9 mouse cellular contexts compared by ENCODE assay signal in the genomic region with DNA sequence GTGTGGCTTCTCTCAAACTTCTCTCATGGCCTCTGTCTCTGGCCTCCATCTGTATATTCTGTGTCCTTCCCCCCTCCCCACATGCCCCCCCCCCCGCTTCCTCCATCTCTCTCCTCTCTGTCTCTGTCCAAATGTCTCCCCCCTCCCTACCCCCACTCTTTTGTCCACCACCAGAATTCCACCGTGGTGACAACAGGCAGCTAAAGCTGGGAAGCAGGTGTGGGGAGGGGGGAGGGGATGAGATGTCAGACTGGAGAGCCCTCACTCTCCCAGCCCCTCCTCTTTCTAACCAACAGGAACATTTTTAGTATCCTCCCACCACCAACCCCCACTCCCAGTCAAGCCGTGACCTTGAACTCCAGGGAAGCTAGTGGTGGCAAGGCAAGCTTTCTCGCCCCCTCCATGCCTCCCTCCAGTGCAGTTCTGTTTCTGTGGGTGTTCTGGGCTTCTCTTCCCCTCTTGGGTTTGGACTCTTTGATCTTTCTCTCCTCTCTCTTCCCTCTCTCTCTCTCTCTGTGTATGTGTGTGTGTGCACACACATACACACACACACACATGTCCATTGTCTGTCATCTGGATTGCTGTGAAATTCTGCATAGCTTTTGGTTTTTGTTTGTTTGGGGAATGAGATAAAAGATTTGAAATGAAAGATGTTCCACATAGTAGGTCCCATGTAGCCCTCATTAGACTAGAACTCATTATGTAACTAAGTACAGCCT. TPM values are rescaled to one million over a fixed set of nuclear protein-coding genes. Genes with fewer than 3 reads are reported as not detected.
A peak's percentile ranks its signal among the peaks of the same experiment; 100 is the strongest.
DNase-seq lines count a peak whose midpoint lies in the region; ATAC-seq and TF ChIP-seq lines count a peak whose summit lies in the region.
"Had no signal": no experiment of that assay in that cellular context is flagged by ENCODE, and none has a peak within 500 bp of the region (broad histone marks: within the 10 kb centered on the region; RNA-seq: fewer than 3 reads in every experiment).

A gene (minus strand): TSS at position 51 of the 719 bp plus-strand sequence.

- H3K4me3 ChIP-seq in lung, embryonic 16.5 days (ENCODE audit: low read length), result no peak within 1 kb of the TSS
- no peak within 1 kb of the TSS for H3K4me3 ChIP-seq in embryonic facial prominence, embryonic 13.5 days
- H3K4me3 ChIP-seq in heart, embryonic 16.5 days (ENCODE audit: low read length), result no peak within 1 kb of the TSS
- no peak within 1 kb of the TSS for H3K4me3 ChIP-seq in left cerebral cortex, adult 2 months
- H3K4me3 ChIP-seq: hindbrain, embryonic 15.5 days had no signal

- no peak within 1 kb of the TSS; the same call in 1 of the 2 replicates for H3K9ac ChIP-seq in lung, embryonic 16.5 days (ENCODE audit: low read length)
- H3K9ac ChIP-seq in embryonic facial prominence, embryonic 13.5 days, result no peak within 1 kb of the TSS
- peak within 1 kb of the TSS; percentile 69 for H3K9ac ChIP-seq in heart, embryonic 16.5 days (ENCODE audit: low read length)
- H3K9ac ChIP-seq: hindbrain, embryonic 15.5 days had no signal

- 32% methylated on average over 3 of the region's 4 CpGs for WGBS in lung, embryonic 16.5 days
- 21% methylated on average over 4 of the region's 4 CpGs for WGBS in embryonic facial prominence, embryonic 13.5 days
- WGBS in heart, embryonic 16.5 days, result 16% methylated on average over 4 of the region's 4 CpGs

- ATAC-seq in lung, embryonic 16.5 days (ENCODE audit: low read depth), result 0 out of 2 replicates have a peak, but pooled peaks have one; percentile 13
- no peak for ATAC-seq in embryonic facial prominence, embryonic 13.5 days (ENCODE audit: insufficient number of reproducible peaks, insufficient read depth, low FRiP score, low TSS enrichment, low read depth)
- peak; percentile 59 for ATAC-seq in heart, embryonic 16.5 days (replicated peaks; ENCODE audit: extremely low read depth, insufficient read depth, low FRiP score)

- DNase-seq in lung, postnatal 14 days, result no peak
- DNase-seq in retina, embryonic 14.5 days (ENCODE audit: low spot score), result peak; percentile 26
- DNase-seq in left cerebral cortex, adult 2 months (ENCODE audit: extremely low spot score in 1 of 2, low spot score in 2 of 2), result no peak
- DNase-seq in urinary bladder, postnatal 36 days (ENCODE audit: low spot score in 2 of 2), result no peak
- no peak for DNase-seq in cerebellum, postnatal 25 days

- peaks cover 20% of the 10 kb centered on the region for H3K4me1 ChIP-seq in lung, embryonic 16.5 days (replicated peaks; ENCODE audit: control insufficient read depth, insufficient read depth, low read length)
- H3K4me1 ChIP-seq in embryonic facial prominence, embryonic 13.5 days, result peaks cover 33% of the 10 kb centered on the region
- H3K4me1 ChIP-seq in heart, embryonic 16.5 days (ENCODE audit: control insufficient read depth, insufficient read depth, low read length), result peaks cover 53% of the 10 kb centered on the region

- no peaks in the 10 kb centered on the region for H3K36me3 ChIP-seq in lung, embryonic 16.5 days (ENCODE audit: control insufficient read depth, insufficient read depth, low read length)
- no peaks in the 10 kb centered on the region for H3K36me3 ChIP-seq in embryonic facial prominence, embryonic 13.5 days
- H3K36me3 ChIP-seq in heart, embryonic 16.5 days (ENCODE audit: control insufficient read depth, insufficient read depth), result peaks cover 12% of the 10 kb centered on the region
- H3K36me3 ChIP-seq: hindbrain, embryonic 15.5 days had no signal

- no peak within 1 kb of the TSS for H3K27ac ChIP-seq in lung, embryonic 16.5 days (ENCODE audit: low read length)
- H3K27ac ChIP-seq in embryonic facial prominence, embryonic 13.5 days, result no peak within 1 kb of the TSS
- peak within 1 kb of the TSS; percentile 94 for H3K27ac ChIP-seq in heart, embryonic 16.5 days (ENCODE audit: low read length)
- H3K27ac ChIP-seq in left cerebral cortex, adult 2 months, result no peak within 1 kb of the TSS
- H3K27ac ChIP-seq: hindbrain, embryonic 15.5 days had no signal

- no peaks in the 10 kb centered on the region for H3K9me3 ChIP-seq in lung, embryonic 16.5 days (ENCODE audit: control insufficient read depth, low read length)
- H3K9me3 ChIP-seq in embryonic facial prominence, embryonic 13.5 days, result no peaks in the 10 kb centered on the region
- no peaks in the 10 kb centered on the region for H3K9me3 ChIP-seq in heart, embryonic 16.5 days (replicated peaks; ENCODE audit: control insufficient read depth, low read length)
- H3K9me3 ChIP-seq: hindbrain, embryonic 15.5 days had no signal

- intact Hi-C loops in left cerebral cortex, adult 2 months (cut with DNase I), result no loop called here

- H3K4me2 ChIP-seq in lung, embryonic 16.5 days (ENCODE audit: low read depth, low read length), result no peak within 1 kb of the TSS
- no peak within 1 kb of the TSS for H3K4me2 ChIP-seq in embryonic facial prominence, embryonic 13.5 days
- peak within 1 kb of the TSS; percentile 40 for H3K4me2 ChIP-seq in heart, embryonic 16.5 days (ENCODE audit: low read depth, low read length)
- H3K4me2 ChIP-seq: hindbrain, embryonic 15.5 days had no signal

- peaks cover 4% of the 10 kb centered on the region for H3K27me3 ChIP-seq in lung, embryonic 16.5 days (ENCODE audit: control insufficient read depth, insufficient read depth, low read depth, low read length)
- peaks cover 7% of the 10 kb centered on the region; the same call in 1 of the 2 replicates for H3K27me3 ChIP-seq in embryonic facial prominence, embryonic 13.5 days
- H3K27me3 ChIP-seq in heart, embryonic 16.5 days (ENCODE audit: control insufficient read depth, insufficient read depth, low read length), result no peaks in the 10 kb centered on the region

- TF ChIP-seq CTCF in left cerebral cortex, adult 2 months (IDR thresholded peaks at IDR 0.05), result no peak

RNA-seq across cellular contexts. Expression of the gene that starts here (rescaled TPM):
- 28.6 and 34.6 TPM in 2 replicates for polyA plus RNA-seq in lung, embryonic 16.5 days (2015; fragmentation: Nextera tagmentation; extraction: Ambion mirVana)
- 57.6 and 63.3 TPM in 2 replicates for polyA plus RNA-seq in embryonic facial prominence, embryonic 13.5 days (2015; fragmentation: Nextera tagmentation; extraction: Ambion mirVana)
- polyA plus RNA-seq in heart, embryonic 16.5 days (2015; fragmentation: Nextera tagmentation; extraction: Ambion mirVana), result 170 and 190 TPM in 2 replicates
- total RNA-seq in left cerebral cortex, adult 2 months (2021), result 1 to 10 TPM; 7.4 to 9.2 TPM
